Mouse (Mus musculus) left cerebral cortex, adult 2 months (tissue): ENCODE results near the gene Pla2g6. TPM values are rescaled to one million over a fixed set of nuclear protein-coding genes. Genes with fewer than 3 reads are reported as not detected.

ENCODE experiments used
- DNase-seq, 2 experiments: peaks; one replicate each; pipeline ENCODE4 v3.0.0; 2021 to 2022; ENCODE audit warnings: low spot score in 2 of 2, mixed read lengths in 1 of 2; ENCODE audit errors: extremely low spot score in 1 of 2
- H3K27ac ChIP-seq: fragments of 200-600 bp; 2 replicates; pipeline ENCODE4 v1.8.1; 2022
- H3K4me3 ChIP-seq: fragments of 200-600 bp; 2 replicates; pipeline ENCODE4 v1.8.1; 2022
- CTCF ChIP-seq: fragments of 200-600 bp; IDR thresholded peaks from 2 replicates; pipeline ENCODE4 v1.8.1; 2022; ENCODE audit warnings: antibody characterized with exemption, mild to moderate bottlenecking, moderate library complexity
- intact Hi-C: fragments of 180-260 bp; cut with DNase I; formaldehyde crosslinking; loops from one replicate; pipeline ENCODE4 v1.15.1; 2025
- total RNA-seq, 2 experiments: library from RNA; stranded (reverse); gene quantifications; 2 replicates each; pipeline ENCODE4 v1.2.3; 2021

Gene Pla2g6
- total RNA-seq, 2 experiments from 2014 or later = 21.3 to 22.6 TPM

- H3K27ac ChIP-seq = peak overlapping the region; percentile 68
- peak; percentile 18 for TF ChIP-seq CTCF
- H3K4me3 ChIP-seq = peak overlapping the region; percentile 79
- DNase-seq = peak in 1 of 2 experiments; percentile 38
- intact Hi-C loops = no loop called here
Observed at GRCm38 (mm10) chr15:79347845-79348506, 19.8 kb upstream of the Pla2g6 start.

- no peak; the same call in 1 of the 2 replicates for TF ChIP-seq CTCF
- DNase-seq = peak; percentile 84 to 86
- intact Hi-C loops = no loop called here
Observed at GRCm38 (mm10) chr15:79347165-79347844, 19.1 kb upstream of the Pla2g6 start.

GRCm38 (mm10) chr15:79346051-79346793 lies 18.0 kb upstream of the Pla2g6 start, which contains the start of gene Maff:
Gene Maff (plus strand): TSS chr15:79346621.
- intact Hi-C loops = no loop called here
- H3K4me3 ChIP-seq = peak within 1 kb of the TSS; percentile 79
- H3K27ac ChIP-seq = peak within 1 kb of the TSS; percentile 68; the same call in 1 of the 2 replicates
- TF ChIP-seq CTCF = no peak
- no peak for DNase-seq

More at GRCm38 (mm10) chr15:79347165-79347844, 19.1 kb upstream of the Pla2g6 start:
- Histone ChIP-seq H3K27ac (peak overlapping the region; percentile 68), H3K4me3 (peak overlapping the region; percentile 79)

GRCm38 (mm10) chr15:79344627-79345026 lies 16.4 kb upstream of the Pla2g6 start:
- no peak overlapping the region for H3K4me3 ChIP-seq
- no peak for TF ChIP-seq CTCF
- intact Hi-C loops = no loop called here
- no peak overlapping the region for H3K27ac ChIP-seq
- DNase-seq = no peak

- intact Hi-C loops = no loop called here
- DNase-seq = no peak
- no peak for TF ChIP-seq CTCF
Observed at GRCm38 (mm10) chr15:79342641-79343337, 14.6 kb upstream of the Pla2g6 start.

GRCm38 (mm10) chr15:79338978-79339377 lies 10.8 kb upstream of the Pla2g6 start:
- intact Hi-C loops = no loop called here
- H3K4me3 ChIP-seq = no peak overlapping the region
- no peak overlapping the region for H3K27ac ChIP-seq
- no peak for TF ChIP-seq CTCF
- DNase-seq = no peak

More at GRCm38 (mm10) chr15:79342641-79343337, 14.6 kb upstream of the Pla2g6 start:
- Histone ChIP-seq H3K27ac (no peak overlapping the region), H3K4me3 (no peak overlapping the region)

- no peak overlapping the region for H3K4me3 ChIP-seq
- no peak for TF ChIP-seq CTCF
- intact Hi-C loops = no loop called here
- H3K27ac ChIP-seq = no peak overlapping the region
- DNase-seq = no peak
Observed at GRCm38 (mm10) chr15:79335061-79335655, 7.0 kb upstream of the Pla2g6 start.

- Histone ChIP-seq H3K4me3 (no peak overlapping the region), H3K27ac (no peak overlapping the region)
- intact Hi-C loops = no loop called here
- no peak for TF ChIP-seq CTCF
- no peak for DNase-seq
Observed at GRCm38 (mm10) chr15:79333409-79333808, 5.2 kb upstream of the Pla2g6 start.

GRCm38 (mm10) chr15:79330521-79330920 lies 2.3 kb upstream of the Pla2g6 start:
- DNase-seq = no peak
- intact Hi-C loops = no loop called here
- TF ChIP-seq CTCF = no peak

GRCm38 (mm10) chr15:79329979-79330363 lies 1.8 kb upstream of the Pla2g6 start:
- intact Hi-C loops = loop anchor here (2.0 to 5.0 kb wide), 2 partner anchors 73 to 217 kb away; partner anchors contain the start of genes Ddx17 and Tmem184b
- no peak overlapping the region for H3K27ac ChIP-seq
- DNase-seq = no peak
- no peak for TF ChIP-seq CTCF
- H3K4me3 ChIP-seq = no peak overlapping the region

More at GRCm38 (mm10) chr15:79330521-79330920, 2.3 kb upstream of the Pla2g6 start:
- Histone ChIP-seq H3K27ac (no peak overlapping the region), H3K4me3 (no peak overlapping the region)
